Mouse (Mus musculus): ENCODE measurements around the gene Slc6a11.

DNA sequence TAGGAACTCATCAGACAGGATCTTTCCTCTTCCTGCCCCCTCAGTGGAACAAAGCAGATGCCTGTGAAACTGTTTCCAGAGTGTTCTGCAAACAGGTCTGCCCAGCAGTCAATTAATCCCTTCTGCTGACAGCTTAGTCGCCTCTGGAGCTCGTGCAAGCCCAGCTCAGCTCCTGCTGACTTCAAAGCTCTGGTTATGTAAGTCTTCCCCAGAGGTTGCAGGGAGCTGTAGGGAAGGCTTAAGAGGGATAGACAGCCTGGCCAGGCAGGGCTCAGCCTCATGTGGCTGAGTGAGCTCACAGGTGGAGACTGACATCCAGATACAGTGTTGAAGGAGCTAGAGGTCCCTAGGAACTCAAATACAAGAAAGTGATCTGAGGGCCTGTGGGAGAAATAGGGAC is 96.3 kb downstream of the Slc6a11 start:
- TF ChIP-seq HCFC1 (IDR thresholded peaks at IDR 0.05; ENCODE audit: borderline replicate concordance, insufficient read depth, low read length) (no peak), CHD2 (IDR thresholded peaks at IDR 0.05; ENCODE audit: low read depth, low read length) (no peak), MAFK (IDR thresholded peaks at IDR 0.05; ENCODE audit: insufficient read depth, low read depth, low read length) (no peak), ZNF384 (IDR thresholded peaks at IDR 0.05; ENCODE audit: low read depth, low read length) (no peak), ZC3H11A (IDR thresholded peaks at IDR 0.05; ENCODE audit: borderline replicate concordance, low read depth, low read length) (no peak)

All from ES-E14 (cell line).